Mouse (Mus musculus): ENCODE data around the gene Cdc42bpa. TPM values are rescaled to one million over a fixed set of nuclear protein-coding genes. Genes with fewer than 3 reads are reported as not detected.

Cdc42bpa gene
- polyA plus RNA-seq, 1 experiment from 2014 or later = 20.4 TPM

DNA sequence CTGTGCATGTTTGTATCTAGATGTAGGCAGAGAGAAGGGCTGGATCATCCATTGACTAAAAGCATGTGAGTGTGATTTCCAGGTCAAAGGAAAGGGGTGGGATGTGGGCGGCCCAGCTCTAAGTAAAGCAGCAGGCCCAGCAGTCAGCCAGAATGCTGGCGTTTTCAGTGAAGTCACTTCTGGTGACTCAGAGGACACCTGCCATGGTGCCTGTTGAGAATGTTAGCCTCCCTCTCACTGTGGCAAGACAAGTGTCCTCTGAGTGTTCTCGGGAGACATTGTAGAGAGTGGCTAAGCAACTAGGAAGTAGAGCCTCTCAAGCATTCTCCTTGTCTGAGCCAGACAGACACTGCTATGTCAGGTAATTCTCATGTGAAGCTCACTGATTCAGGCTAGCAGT lies 144.3 kb downstream of the Cdc42bpa start:
- H3K36me3 ChIP-seq = peaks cover 12% of the 10 kb centered on the region
- H3K9ac ChIP-seq = no peak overlapping the region
- H3K4me2 ChIP-seq (replicated peaks) = no peak overlapping the region
- no peaks in the 10 kb centered on the region for H3K27me3 ChIP-seq
- 72% methylated on average over 3 of the region's 3 CpGs for WGBS
- H3K27ac ChIP-seq = no peak overlapping the region
- H3K9me3 ChIP-seq = no peaks in the 10 kb centered on the region
- no peak for ATAC-seq (ENCODE audit: low FRiP score, low read depth)
- no peak overlapping the region for H3K4me3 ChIP-seq
- peaks cover 8% of the 10 kb centered on the region for H3K4me1 ChIP-seq

DNA sequence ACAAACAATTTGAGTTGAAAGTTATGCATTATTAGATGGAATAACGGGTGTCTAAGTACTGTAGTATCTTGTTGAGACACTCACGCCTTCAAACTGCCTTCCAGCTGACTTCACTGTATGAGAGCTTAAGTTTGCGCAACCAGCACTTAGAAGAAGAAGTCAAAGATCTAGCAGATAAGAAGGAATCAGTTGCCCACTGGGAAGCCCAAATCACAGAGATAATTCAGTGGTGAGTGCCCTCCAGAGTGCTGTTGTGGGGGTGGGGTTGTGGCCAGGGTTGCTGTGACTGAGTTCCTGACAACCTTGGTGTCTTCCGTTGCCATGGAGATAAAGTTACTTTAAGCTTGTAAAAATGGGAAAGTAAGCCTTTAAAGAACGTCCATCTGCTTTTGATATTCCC lies 148.8 kb downstream of the Cdc42bpa start:
- peaks cover 12% of the 10 kb centered on the region for H3K36me3 ChIP-seq
- no peaks in the 10 kb centered on the region for H3K9me3 ChIP-seq
- H3K4me1 ChIP-seq = peaks cover 8% of the 10 kb centered on the region
- no peak overlapping the region for H3K9ac ChIP-seq
- H3K27me3 ChIP-seq = no peaks in the 10 kb centered on the region
- ATAC-seq (ENCODE audit: low FRiP score, low read depth) = no peak
- no peak overlapping the region for H3K4me2 ChIP-seq (replicated peaks)
- no peak overlapping the region for H3K27ac ChIP-seq
- no peak overlapping the region for H3K4me3 ChIP-seq
- WGBS = 66% methylated on average over 5 of the region's 5 CpGs

GRCm38 (mm10) chr1:180116525-180116924 lies 156.3 kb downstream of the Cdc42bpa start:
- Histone ChIP-seq H3K4me2 (replicated peaks) (no peak overlapping the region), H3K9me3 (no peaks in the 10 kb centered on the region), H3K4me3 (no peak overlapping the region), H3K27ac (no peak overlapping the region), H3K36me3 (peaks cover 23% of the 10 kb centered on the region), H3K27me3 (no peaks in the 10 kb centered on the region), H3K9ac (no peak overlapping the region), H3K4me1 (0 out of 2 replicates have a peak, but pooled peaks cover 2% of the 10 kb centered on the region)
- 77% methylated on average over 1 of the region's 1 CpGs for WGBS
- no peak for ATAC-seq (ENCODE audit: low FRiP score, low read depth)

DNA sequence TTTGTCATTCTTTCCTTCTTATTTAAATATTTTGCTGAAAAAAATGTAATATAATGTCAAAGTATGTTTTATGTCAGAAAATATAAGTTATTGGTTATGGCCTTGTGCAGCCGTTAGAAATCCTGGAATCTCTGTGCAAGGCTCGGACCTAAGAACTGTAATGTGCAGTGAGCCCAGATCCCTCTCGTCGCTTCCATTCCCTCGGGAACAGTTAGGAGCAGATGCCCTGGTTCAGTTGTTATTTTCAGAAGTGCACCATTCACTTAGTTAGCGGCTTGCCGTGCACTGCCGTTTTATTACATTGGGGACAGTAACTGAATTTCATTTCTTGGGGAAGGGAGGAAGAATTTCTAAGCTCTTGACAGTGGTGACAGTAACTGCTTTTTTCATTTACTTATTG lies 158.0 kb downstream of the Cdc42bpa start:
- 55% methylated on average over 8 of the region's 8 CpGs for WGBS
- H3K4me1 ChIP-seq = 0 out of 2 replicates have a peak, but pooled peaks cover 2% of the 10 kb centered on the region
- H3K36me3 ChIP-seq = peaks cover 23% of the 10 kb centered on the region
- H3K4me3 ChIP-seq = no peak overlapping the region
- no peak overlapping the region for H3K4me2 ChIP-seq (replicated peaks)
- ATAC-seq (ENCODE audit: low FRiP score, low read depth) = no peak
- H3K9ac ChIP-seq = no peak overlapping the region
- no peaks in the 10 kb centered on the region for H3K27me3 ChIP-seq
- no peaks in the 10 kb centered on the region for H3K9me3 ChIP-seq
- H3K27ac ChIP-seq = no peak overlapping the region

GRCm38 (mm10) chr1:180128077-180128792 lies 168.0 kb downstream of the Cdc42bpa start:
- no peak overlapping the region for H3K27ac ChIP-seq
- no peaks in the 10 kb centered on the region for H3K27me3 ChIP-seq

GRCm38 (mm10) chr1:180131402-180131801 lies 171.1 kb downstream of the Cdc42bpa start:
- no peaks in the 10 kb centered on the region for H3K9me3 ChIP-seq
- WGBS = 60% methylated on average over 3 of the region's 3 CpGs
- no peak overlapping the region for H3K27ac ChIP-seq
- no peaks in the 10 kb centered on the region for H3K4me1 ChIP-seq
- peaks cover 6% of the 10 kb centered on the region for H3K36me3 ChIP-seq
- H3K4me3 ChIP-seq = no peak overlapping the region
- ATAC-seq (ENCODE audit: low FRiP score, low read depth) = no peak
- no peak overlapping the region for H3K9ac ChIP-seq
- H3K27me3 ChIP-seq = no peaks in the 10 kb centered on the region
- no peak overlapping the region for H3K4me2 ChIP-seq (replicated peaks)

More at GRCm38 (mm10) chr1:180128077-180128792, 168.0 kb downstream of the Cdc42bpa start:
- WGBS = 83% methylated on average over 5 of the region's 5 CpGs
- H3K36me3 ChIP-seq = peaks cover 7% of the 10 kb centered on the region; the same call in 1 of the 2 replicates
- ATAC-seq (ENCODE audit: low FRiP score, low read depth) = no peak
- no peaks in the 10 kb centered on the region for H3K9me3 ChIP-seq
- H3K4me3 ChIP-seq = no peak overlapping the region
- no peaks in the 10 kb centered on the region for H3K4me1 ChIP-seq
- no peak overlapping the region for H3K9ac ChIP-seq
- H3K4me2 ChIP-seq (replicated peaks) = no peak overlapping the region

GRCm38 (mm10) chr1:180132187-180132586 lies 171.9 kb downstream of the Cdc42bpa start:
- Histone ChIP-seq H3K9me3 (no peaks in the 10 kb centered on the region), H3K27ac (no peak overlapping the region), H3K36me3 (peaks cover 14% of the 10 kb centered on the region), H3K4me1 (no peaks in the 10 kb centered on the region), H3K4me2 (replicated peaks) (no peak overlapping the region), H3K9ac (no peak overlapping the region), H3K4me3 (no peak overlapping the region), H3K27me3 (no peaks in the 10 kb centered on the region)
- WGBS = 86% methylated on average over 4 of the region's 4 CpGs
- ATAC-seq (ENCODE audit: low FRiP score, low read depth) = no peak

DNA sequence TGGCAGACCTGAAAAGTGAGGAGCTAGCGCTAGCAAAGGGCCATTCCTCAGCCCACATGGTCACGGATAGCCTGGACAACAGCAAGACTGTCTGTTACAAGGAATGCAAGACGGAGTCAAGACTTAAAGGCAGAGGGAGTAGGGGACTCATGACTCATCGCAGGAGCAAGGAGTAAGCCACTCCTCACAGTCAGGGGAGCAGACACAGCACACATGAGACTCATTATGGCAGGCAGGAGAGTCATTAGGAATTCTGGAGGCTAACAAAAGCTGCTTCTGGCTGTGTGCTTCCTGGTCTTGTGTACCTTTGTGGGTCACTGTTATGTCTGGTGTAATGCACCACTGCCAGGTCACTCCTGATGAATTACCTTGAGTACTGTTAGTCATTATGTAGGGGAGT lies 178.9 kb downstream of the Cdc42bpa start:
- H3K9me3 ChIP-seq = no peaks in the 10 kb centered on the region
- no peaks in the 10 kb centered on the region for H3K27me3 ChIP-seq
- H3K4me2 ChIP-seq (replicated peaks) = no peak overlapping the region
- H3K4me3 ChIP-seq = no peak overlapping the region
- WGBS = 39% methylated on average over 4 of the region's 4 CpGs
- H3K4me1 ChIP-seq = peaks cover 7% of the 10 kb centered on the region
- H3K36me3 ChIP-seq = peaks cover 48% of the 10 kb centered on the region
- no peak for ATAC-seq (ENCODE audit: low FRiP score, low read depth)
- 0 out of 2 replicates have a peak overlapping the region, but pooled peaks have one; percentile 22 for H3K27ac ChIP-seq
- no peak overlapping the region for H3K9ac ChIP-seq

DNA sequence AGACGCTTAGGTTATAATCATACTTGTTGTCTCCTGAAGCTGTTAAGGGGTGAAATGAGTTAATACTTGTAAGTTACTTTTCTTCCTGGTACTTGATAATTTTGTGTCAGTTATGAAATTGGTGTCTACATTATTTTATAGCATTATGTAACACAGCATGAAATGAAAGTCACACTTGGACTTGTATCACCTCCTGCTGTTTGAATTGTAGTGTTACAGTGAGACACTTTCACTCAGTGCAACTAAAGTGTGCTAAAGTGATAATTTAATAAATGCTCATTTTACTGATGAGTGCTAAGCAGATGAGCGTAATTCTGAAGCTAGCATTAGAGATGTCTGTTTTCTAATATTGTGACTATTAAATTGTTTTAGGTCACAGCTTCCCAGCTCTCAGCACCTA lies 180.7 kb downstream of the Cdc42bpa start:
- Histone ChIP-seq H3K4me3 (no peak overlapping the region), H3K36me3 (peaks cover 60% of the 10 kb centered on the region), H3K27me3 (no peaks in the 10 kb centered on the region), H3K9ac (no peak overlapping the region), H3K4me2 (replicated peaks) (no peak overlapping the region), H3K27ac (no peak overlapping the region), H3K9me3 (no peaks in the 10 kb centered on the region), H3K4me1 (peaks cover 7% of the 10 kb centered on the region)
- no peak for ATAC-seq (ENCODE audit: low FRiP score, low read depth)
- 97% methylated on average over 2 of the region's 2 CpGs for WGBS

- H3K27ac ChIP-seq = no peak overlapping the region
- WGBS = 73% methylated on average over 4 of the region's 4 CpGs
These were observed 187.8 kb downstream of the Cdc42bpa start for GRCm38 (mm10) chr1:180148036-180148435.

DNA sequence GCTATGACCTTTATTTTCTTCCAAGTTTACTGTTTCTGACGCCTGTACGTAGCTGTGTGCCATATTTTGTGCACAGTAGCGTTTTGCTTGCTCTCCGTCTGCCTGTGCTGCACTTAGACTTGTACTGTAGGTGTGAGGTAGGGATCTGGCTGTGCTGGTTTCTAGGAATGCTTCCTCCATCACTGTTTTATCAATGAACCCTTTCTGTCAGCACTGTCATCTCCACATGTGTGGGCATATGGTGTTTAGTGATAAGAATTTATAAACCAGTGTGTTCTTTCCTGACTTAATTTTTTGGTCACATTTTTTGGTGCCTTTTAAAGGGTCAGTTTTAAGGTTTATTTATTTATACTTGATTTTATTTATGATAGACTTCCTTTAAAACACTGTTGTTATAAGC lies 188.3 kb downstream of the Cdc42bpa start:
- Histone ChIP-seq H3K36me3 (peaks cover 52% of the 10 kb centered on the region), H3K9me3 (no peaks in the 10 kb centered on the region), H3K27me3 (no peaks in the 10 kb centered on the region), H3K27ac (no peak overlapping the region), H3K4me2 (replicated peaks) (no peak overlapping the region), H3K4me1 (0 out of 2 replicates have a peak, but pooled peaks cover 6% of the 10 kb centered on the region), H3K4me3 (no peak overlapping the region), H3K9ac (no peak overlapping the region)
- 74% methylated on average over 4 of the region's 4 CpGs for WGBS
- ATAC-seq (ENCODE audit: low FRiP score, low read depth) = no peak

More at GRCm38 (mm10) chr1:180148036-180148435, 187.8 kb downstream of the Cdc42bpa start:
- H3K9ac ChIP-seq = no peak overlapping the region
- H3K27me3 ChIP-seq = no peaks in the 10 kb centered on the region
- H3K4me1 ChIP-seq = 0 out of 2 replicates have a peak, but pooled peaks cover 6% of the 10 kb centered on the region
- H3K4me3 ChIP-seq = no peak overlapping the region
- no peak for ATAC-seq (ENCODE audit: low FRiP score, low read depth)
- H3K9me3 ChIP-seq = no peaks in the 10 kb centered on the region
- H3K4me2 ChIP-seq (replicated peaks) = no peak overlapping the region
- peaks cover 51% of the 10 kb centered on the region for H3K36me3 ChIP-seq

DNA sequence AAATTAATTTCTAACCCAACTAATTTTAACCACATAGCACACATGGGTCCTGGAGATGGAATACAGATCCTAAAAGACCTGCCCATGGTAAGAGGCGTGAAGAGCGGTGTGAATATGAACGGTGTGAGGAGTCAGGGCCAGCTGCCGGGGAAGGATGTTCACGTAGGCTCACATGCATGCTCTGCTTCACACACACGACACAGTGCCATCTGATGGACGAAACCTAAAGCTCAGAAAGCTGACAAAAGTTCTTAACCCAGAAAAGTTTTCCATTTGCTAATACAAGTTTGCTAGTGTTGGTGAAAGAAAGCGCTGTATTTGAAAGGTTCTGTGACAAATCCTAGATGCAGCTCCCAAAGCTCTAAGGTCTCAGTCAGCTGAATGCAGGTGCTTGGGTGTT lies 190.9 kb downstream of the Cdc42bpa start:
- peaks cover 49% of the 10 kb centered on the region for H3K36me3 ChIP-seq

GRCm38 (mm10) chr1:180158648-180159047 lies 198.4 kb downstream of the Cdc42bpa start:
- peaks cover 50% of the 10 kb centered on the region for H3K36me3 ChIP-seq
- H3K9me3 ChIP-seq = no peaks in the 10 kb centered on the region
- H3K9ac ChIP-seq = no peak overlapping the region
- H3K27me3 ChIP-seq = no peaks in the 10 kb centered on the region
- no peaks in the 10 kb centered on the region for H3K4me1 ChIP-seq
- no peak overlapping the region for H3K4me3 ChIP-seq
- WGBS = 76% methylated on average over 2 of the region's 2 CpGs
- H3K27ac ChIP-seq = 0 out of 2 replicates have a peak overlapping the region, but pooled peaks have one; percentile 8
- ATAC-seq (ENCODE audit: low FRiP score, low read depth) = no peak
- H3K4me2 ChIP-seq (replicated peaks) = no peak overlapping the region

More for the DNA sequence above, 190.9 kb downstream of the Cdc42bpa start:
- Histone ChIP-seq H3K4me2 (replicated peaks) (no peak overlapping the region), H3K9me3 (no peaks in the 10 kb centered on the region), H3K4me3 (no peak overlapping the region), H3K4me1 (0 out of 2 replicates have a peak, but pooled peaks cover 6% of the 10 kb centered on the region), H3K27ac (no peak overlapping the region), H3K27me3 (no peaks in the 10 kb centered on the region), H3K9ac (no peak overlapping the region)
- 83% methylated on average over 8 of the region's 8 CpGs for WGBS
- ATAC-seq (ENCODE audit: low FRiP score, low read depth) = no peak

All from limb, embryonic 13.5 days (tissue).